Mouse (Mus musculus): Measurements from ENCODE around the gene Pfkl.

- TF ChIP-seq POLR2A (IDR thresholded peaks at IDR 0.05; ENCODE audit: insufficient read length, low read depth) (peak; percentile 85), REST (IDR thresholded peaks at IDR 0.05; ENCODE audit: insufficient read depth, insufficient read length) (no peak), POLR2AphosphoS2 (IDR thresholded peaks at IDR 0.05; ENCODE audit: insufficient read length, low read depth) (peak; percentile 92), MAX (IDR thresholded peaks at IDR 0.05; ENCODE audit: low read depth) (peak; percentile 66), MYOG (IDR thresholded peaks at IDR 0.05; ENCODE audit: control insufficient read depth in 1 of 3, insufficient read depth in 1 of 3, insufficient read length in 2 of 3, low read depth in 2 of 3) (no peak), CEBPB (IDR thresholded peaks at IDR 0.05; ENCODE audit: insufficient read depth, poor library complexity, severe bottlenecking) (no peak), USF1 (IDR thresholded peaks at IDR 0.05; ENCODE audit: low read depth) (no peak), TCF12 (IDR thresholded peaks at IDR 0.05; ENCODE audit: insufficient read depth, poor library complexity, severe bottlenecking) (no peak), MYOD1 (IDR thresholded peaks at IDR 0.05; ENCODE audit: control insufficient read depth in 1 of 3, insufficient read length in 2 of 3, low read depth in 2 of 3) (no peak), SRF (IDR thresholded peaks at IDR 0.05; ENCODE audit: control insufficient read depth, insufficient read length, low read depth) (peak; percentile 64), E2F4 (IDR thresholded peaks at IDR 0.05; ENCODE audit: insufficient read depth) (no peak)
These were observed 519 bp downstream of the Pfkl start for GRCm38 (mm10) chr10:78009184-78009944.
